Mouse (Mus musculus) stomach, embryonic 14.5 days (tissue): ENCODE measurements at regions not wholly inside any gene's neighbourhood (a gene's known extent, or its start where the extent isn't known, plus 50 kb on each side); places are given as distances from the start of the nearest gene placed in this dataset.

Source experiments
- ATAC-seq: fragments of 200-750 bp; cut with Nextera tagmentation; 2 replicates; pipeline ENCODE4 v1.8.0; 2017; ENCODE audit warnings: low read depth, moderate TSS enrichment; ENCODE audit not compliant: insufficient number of reproducible peaks, insufficient read depth, low FRiP score
- H3K27ac ChIP-seq: fragments of 300-500 bp; sonication (generic); 2 replicates; pipeline ENCODE4 v1.5.1; 2014; ENCODE audit warnings: mild to moderate bottlenecking, low read length, moderate library complexity, mixed read lengths
- H3K27me3 ChIP-seq: fragments of 300-500 bp; sonication (generic); 2 replicates; pipeline ENCODE4 v1.6.1; 2014; ENCODE audit warnings: low read length, control low read depth, mixed read lengths; ENCODE audit not compliant: control insufficient read depth, insufficient read depth
- H3K36me3 ChIP-seq: fragments of 300-500 bp; sonication (generic); 2 replicates; pipeline ENCODE4 v1.6.1; 2014; ENCODE audit warnings: mild to moderate bottlenecking, control low read depth, low read length, moderate library complexity, mixed read lengths; ENCODE audit not compliant: control insufficient read depth, insufficient read depth
- H3K4me1 ChIP-seq: fragments of 300-500 bp; sonication (generic); 2 replicates; pipeline ENCODE4 v1.6.1; 2014; ENCODE audit warnings: low read length, control low read depth, mixed read lengths; ENCODE audit not compliant: control insufficient read depth, insufficient read depth
- H3K4me2 ChIP-seq: fragments of 300-500 bp; sonication (generic); replicated peaks from 2 replicates; pipeline ENCODE4 v1.6.1; 2014; ENCODE audit warnings: low read depth, low read length, control low read depth
- H3K4me3 ChIP-seq: fragments of 300-500 bp; sonication (generic); 2 replicates; pipeline ENCODE4 v1.5.1; 2014; ENCODE audit warnings: low read depth, low read length, control low read depth
- H3K9ac ChIP-seq: fragments of 300-500 bp; sonication (generic); replicated peaks from 2 replicates; pipeline ENCODE4 v1.6.1; 2014; ENCODE audit warnings: low read depth, mild to moderate bottlenecking, control low read depth, low read length, moderate library complexity, mixed read lengths
- H3K9me3 ChIP-seq: fragments of 300-500 bp; sonication (generic); 2 replicates; pipeline ENCODE4 v1.6.1; 2016; ENCODE audit warnings: low read depth, low read length, control low read depth; ENCODE audit not compliant: control insufficient read depth
- WGBS: fragments of 180-500 bp; shearing (Covaris S2); extraction: QIAGEN DNeasy Blood & Tissue Kit; methylation state at CpG from one replicate; pipeline ENCODE4 v1.1.7; 2014; 5-methylcytosine and 5-hydroxymethylcytosine counted together

DNA sequence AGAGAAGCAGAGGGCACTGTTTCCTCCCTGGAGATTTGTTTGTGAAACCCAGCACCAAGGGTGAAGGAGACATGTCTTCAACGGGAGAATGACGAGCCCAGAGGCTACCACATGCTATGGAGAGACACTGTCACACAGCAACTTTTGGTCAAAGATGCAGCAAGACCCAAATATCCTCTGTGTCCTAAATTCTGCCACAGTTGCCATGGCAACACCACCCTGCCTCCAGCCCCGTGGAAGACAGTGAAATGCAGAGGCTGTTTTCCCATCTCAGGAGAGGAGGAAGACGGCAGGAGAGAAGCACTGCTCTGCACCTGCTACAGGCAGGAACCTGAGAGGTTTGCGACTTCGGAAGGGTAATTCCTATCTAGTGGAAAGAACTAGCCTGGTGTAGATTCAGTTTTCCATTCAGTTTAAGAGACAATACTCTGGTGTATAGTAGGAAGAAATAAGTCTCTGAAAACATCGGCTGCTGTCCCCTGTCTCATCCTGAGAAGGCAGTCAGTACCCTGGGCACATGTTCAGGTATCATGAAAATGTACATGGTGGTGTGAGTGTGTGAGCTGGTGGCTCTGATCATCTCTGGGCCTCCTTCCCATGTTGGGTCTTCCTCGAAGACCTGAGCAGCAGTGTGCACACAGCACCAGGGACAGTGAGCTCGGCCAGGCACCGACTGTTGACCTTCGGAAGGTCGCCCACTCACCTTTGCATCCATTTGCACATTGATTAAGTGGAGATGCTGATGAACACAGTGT is 333.6 kb downstream of the Agtpbp1 start:
- Histone ChIP-seq H3K9me3 (no peaks in the 10 kb centered on the region), H3K4me3 (no peak overlapping the region), H3K4me2 (no peak overlapping the region), H3K4me1 (no peaks in the 10 kb centered on the region), H3K27me3 (no peaks in the 10 kb centered on the region), H3K36me3 (no peaks in the 10 kb centered on the region), H3K9ac (no peak overlapping the region), H3K27ac (no peak overlapping the region)
- 56% methylated on average over 12 of the region's 12 CpGs for WGBS
- no peak for ATAC-seq

DNA sequence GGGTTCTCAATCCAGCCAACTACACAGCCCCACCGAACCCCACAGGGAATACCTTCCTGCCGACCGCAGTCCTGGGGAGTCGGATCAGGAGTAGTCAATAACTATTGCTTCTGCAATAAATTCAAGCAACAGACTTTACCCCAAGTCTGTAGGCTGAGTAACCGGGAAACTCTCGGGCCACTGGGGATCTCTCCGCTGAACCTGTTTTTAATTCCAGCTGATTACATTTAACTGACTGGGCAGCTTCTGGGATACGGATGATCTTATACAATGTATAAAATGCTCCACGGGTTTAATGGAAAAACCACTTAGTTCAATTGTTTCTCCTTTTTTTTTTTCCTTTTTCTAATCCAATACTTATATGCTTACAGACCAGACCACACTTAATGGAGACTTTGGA is 336.6 kb downstream of the Agtpbp1 start:
- WGBS, result 83% methylated on average over 9 of the region's 9 CpGs
- H3K27ac ChIP-seq, result no peak overlapping the region

DNA sequence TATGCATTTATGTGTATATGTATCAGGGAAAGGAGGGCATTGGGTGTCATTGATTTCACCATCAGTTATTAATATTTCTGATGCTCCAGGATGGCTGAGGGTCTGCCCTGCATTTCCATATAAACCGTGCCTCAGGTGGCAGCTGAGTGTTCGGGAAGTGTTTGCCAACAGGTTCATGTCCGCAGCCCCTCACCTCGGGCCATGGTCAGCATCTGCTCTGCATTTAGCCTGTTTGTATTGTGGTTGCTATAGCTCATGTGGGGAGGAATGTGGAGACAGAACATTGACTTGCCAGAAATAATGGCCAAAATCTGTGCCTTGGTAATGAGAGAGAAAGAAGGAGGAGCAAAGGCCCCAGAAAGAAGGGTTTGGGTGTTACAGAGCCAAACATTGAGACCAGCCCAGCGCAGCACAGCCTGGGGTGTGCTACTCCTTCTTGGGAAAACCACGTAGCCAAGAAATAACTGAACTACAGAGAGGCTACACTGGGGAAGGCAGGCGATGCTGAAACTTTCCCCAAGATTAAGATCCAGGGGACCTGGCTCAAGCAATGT is 338.0 kb downstream of the Agtpbp1 start:
- no peaks in the 10 kb centered on the region for H3K4me1 ChIP-seq
- H3K4me3 ChIP-seq, result no peak overlapping the region
- no peaks in the 10 kb centered on the region for H3K36me3 ChIP-seq
- H3K4me2 ChIP-seq, result no peak overlapping the region
- no peaks in the 10 kb centered on the region for H3K27me3 ChIP-seq
- H3K9me3 ChIP-seq, result no peaks in the 10 kb centered on the region
- no peak overlapping the region for H3K9ac ChIP-seq
- 87% methylated on average over 7 of the region's 7 CpGs for WGBS
- no peak overlapping the region for H3K27ac ChIP-seq
- no peak for ATAC-seq

More for the DNA sequence above, 336.6 kb downstream of the Agtpbp1 start:
- H3K4me1 ChIP-seq, result no peaks in the 10 kb centered on the region
- H3K9ac ChIP-seq, result no peak overlapping the region
- H3K4me3 ChIP-seq, result no peak overlapping the region
- ATAC-seq, result no peak
- no peak overlapping the region for H3K4me2 ChIP-seq
- no peaks in the 10 kb centered on the region for H3K36me3 ChIP-seq
- no peaks in the 10 kb centered on the region for H3K27me3 ChIP-seq
- no peaks in the 10 kb centered on the region for H3K9me3 ChIP-seq

DNA sequence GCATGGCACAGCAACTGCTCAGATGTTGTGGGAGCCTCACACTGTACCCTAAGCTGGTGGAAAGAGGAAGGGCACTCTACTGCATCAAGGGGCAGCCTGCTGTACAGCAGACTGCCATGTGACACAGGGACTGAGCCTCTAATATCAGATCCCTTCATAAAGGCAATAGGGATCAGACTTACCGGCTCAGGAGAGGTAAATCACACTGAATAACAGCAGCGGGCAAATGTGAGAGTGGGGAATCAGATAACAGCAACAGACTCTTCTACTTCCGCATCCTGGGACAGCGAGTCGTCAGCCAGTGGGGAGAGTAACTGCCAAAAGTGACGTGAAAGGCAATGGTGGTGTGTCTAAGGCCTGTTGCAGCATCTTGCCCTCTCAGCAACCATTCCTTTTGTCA is 339.0 kb downstream of the Agtpbp1 start:
- Histone ChIP-seq H3K36me3 (no peaks in the 10 kb centered on the region), H3K4me3 (no peak overlapping the region), H3K27me3 (no peaks in the 10 kb centered on the region), H3K9me3 (no peaks in the 10 kb centered on the region), H3K27ac (no peak overlapping the region), H3K9ac (no peak overlapping the region), H3K4me2 (no peak overlapping the region), H3K4me1 (no peaks in the 10 kb centered on the region)
- no peak for ATAC-seq
- 57% methylated on average over 6 of the region's 6 CpGs for WGBS

DNA sequence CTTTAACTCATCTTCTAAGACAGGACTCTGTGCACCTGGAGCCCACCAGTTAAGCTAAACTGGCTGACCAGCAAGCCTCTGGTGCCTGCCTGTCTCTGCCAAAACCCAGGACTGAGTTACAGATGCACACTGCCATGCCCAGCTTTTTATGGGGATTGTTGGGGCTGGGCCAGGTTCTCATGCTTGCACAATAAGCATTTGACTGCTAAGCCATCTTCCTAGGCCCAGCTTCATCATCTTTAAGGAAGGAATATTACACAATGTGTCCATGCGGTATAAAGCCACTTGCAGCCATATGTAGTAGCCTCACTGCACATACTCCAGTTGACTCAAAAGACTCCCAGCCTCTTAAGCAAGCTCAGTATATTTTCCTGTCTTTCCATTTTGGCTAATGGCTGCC is 340.4 kb downstream of the Agtpbp1 start:
- no peak overlapping the region for H3K4me2 ChIP-seq
- no peak overlapping the region for H3K27ac ChIP-seq
- H3K4me1 ChIP-seq, result no peaks in the 10 kb centered on the region
- no peak for ATAC-seq
- H3K4me3 ChIP-seq, result no peak overlapping the region
- WGBS, result 94% methylated on average over 1 of the region's 1 CpGs
- no peaks in the 10 kb centered on the region for H3K27me3 ChIP-seq
- H3K9ac ChIP-seq, result no peak overlapping the region
- no peaks in the 10 kb centered on the region for H3K36me3 ChIP-seq
- no peaks in the 10 kb centered on the region for H3K9me3 ChIP-seq

DNA sequence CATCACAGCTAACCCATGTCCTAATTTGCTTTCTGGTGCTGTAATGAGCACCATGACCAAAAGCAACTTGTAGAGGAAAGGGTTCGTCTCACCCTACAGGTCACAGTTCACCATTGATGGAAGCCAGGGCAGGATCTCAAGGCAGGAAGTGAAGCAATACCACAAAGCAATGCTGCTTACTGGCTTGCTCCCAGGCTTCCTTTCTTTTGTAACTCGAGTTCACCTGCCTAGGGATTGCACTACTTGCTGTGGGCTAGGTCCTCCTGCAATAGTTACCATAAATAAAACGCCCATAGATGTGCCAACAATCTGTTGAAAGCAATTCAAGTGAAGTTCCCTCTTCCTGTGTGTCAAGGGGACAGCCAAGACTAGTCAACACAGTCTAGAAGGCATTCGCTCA is 342.4 kb downstream of the Agtpbp1 start:
- Histone ChIP-seq H3K4me1 (0 out of 2 replicates have a peak, but pooled peaks cover 3% of the 10 kb centered on the region), H3K9ac (no peak overlapping the region), H3K27me3 (no peaks in the 10 kb centered on the region), H3K9me3 (no peaks in the 10 kb centered on the region), H3K27ac (no peak overlapping the region), H3K4me3 (no peak overlapping the region), H3K36me3 (no peaks in the 10 kb centered on the region), H3K4me2 (no peak overlapping the region)
- ATAC-seq, result no peak
- 69% methylated on average over 4 of the region's 4 CpGs for WGBS

DNA sequence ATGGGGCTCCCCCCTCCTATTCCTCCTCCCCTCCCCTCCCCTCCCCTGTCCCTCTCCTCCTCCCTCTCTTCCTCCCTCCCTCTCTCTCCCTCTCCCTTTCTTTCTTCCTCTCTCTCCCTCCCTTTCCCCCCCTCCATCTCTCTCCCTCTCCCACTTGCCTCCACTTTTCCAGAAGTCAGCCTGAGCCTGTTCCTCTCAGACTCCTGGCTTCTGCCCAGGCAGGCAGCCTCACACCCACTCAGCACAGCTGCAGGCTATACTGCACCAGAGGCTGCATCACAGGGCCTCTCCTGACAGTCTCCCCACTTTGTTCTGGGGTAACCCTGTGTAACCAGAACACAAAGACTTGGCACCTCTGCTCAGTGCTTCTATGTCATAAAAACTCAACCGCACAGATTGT is 346.3 kb downstream of the Agtpbp1 start:
- no peak overlapping the region for H3K4me3 ChIP-seq
- H3K4me1 ChIP-seq, result 0 out of 2 replicates have a peak, but pooled peaks cover 3% of the 10 kb centered on the region
- no peaks in the 10 kb centered on the region for H3K9me3 ChIP-seq
- H3K36me3 ChIP-seq, result no peaks in the 10 kb centered on the region
- WGBS, result 81% methylated on average over 1 of the region's 1 CpGs
- no peak overlapping the region for H3K27ac ChIP-seq
- H3K4me2 ChIP-seq, result no peak overlapping the region
- no peak overlapping the region for H3K9ac ChIP-seq
- H3K27me3 ChIP-seq, result no peaks in the 10 kb centered on the region
- ATAC-seq, result peak; percentile 46; the same call in 1 of the 2 replicates

- Histone ChIP-seq H3K9ac (no peak overlapping the region), H3K27me3 (no peaks in the 10 kb centered on the region), H3K4me1 (0 out of 2 replicates have a peak, but pooled peaks cover 3% of the 10 kb centered on the region), H3K4me3 (no peak overlapping the region), H3K9me3 (no peaks in the 10 kb centered on the region), H3K36me3 (no peaks in the 10 kb centered on the region), H3K4me2 (no peak overlapping the region), H3K27ac (no peak overlapping the region)
- no peak for ATAC-seq
- WGBS, result 80% methylated on average over 9 of the region's 9 CpGs
Measured at GRCm38 (mm10) chr13:59235836-59236235, 349.2 kb downstream of the Agtpbp1 start.
